Mouse (Mus musculus) R1 (cell line): ENCODE measurements around the gene Ust.

Source experiments
- DNase-seq: peaks from one replicate; pipeline ENCODE4 v3.0.0-alpha.2; 2018; ENCODE audit warnings: low read depth, low spot score

Ust gene

DNA sequence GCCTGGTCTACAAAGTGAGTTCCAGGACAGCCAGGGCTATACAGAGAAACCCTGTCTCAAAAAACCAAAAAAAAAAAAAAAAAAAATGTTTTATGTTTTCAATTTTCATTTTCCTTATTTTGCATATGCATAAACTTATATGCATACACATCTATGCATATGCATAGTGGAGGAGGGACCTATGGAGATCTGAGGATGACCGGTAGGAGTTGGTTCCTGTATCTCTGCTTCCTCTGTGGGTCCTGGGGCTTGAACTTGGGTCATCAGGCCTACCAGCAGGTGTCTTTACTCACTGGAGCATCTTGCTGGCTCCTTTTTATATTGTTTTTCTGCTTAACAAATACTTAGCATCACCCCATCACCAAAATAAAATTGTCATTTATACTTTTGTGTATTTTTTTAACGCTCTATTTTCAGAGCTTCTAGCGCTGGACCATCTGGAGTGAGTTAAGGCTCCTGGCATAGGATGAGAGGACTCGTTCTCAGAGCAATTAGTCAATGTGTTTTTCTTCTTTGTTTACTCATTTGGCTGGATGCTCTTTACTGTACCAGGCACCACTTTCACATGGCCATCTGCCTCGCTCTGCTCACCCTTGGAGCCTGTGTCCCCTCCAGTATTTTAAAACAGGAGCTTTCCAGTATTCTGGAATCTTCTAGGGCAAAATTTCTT, 290.8 kb downstream of the Ust start:
- no peak for DNase-seq

DNA sequence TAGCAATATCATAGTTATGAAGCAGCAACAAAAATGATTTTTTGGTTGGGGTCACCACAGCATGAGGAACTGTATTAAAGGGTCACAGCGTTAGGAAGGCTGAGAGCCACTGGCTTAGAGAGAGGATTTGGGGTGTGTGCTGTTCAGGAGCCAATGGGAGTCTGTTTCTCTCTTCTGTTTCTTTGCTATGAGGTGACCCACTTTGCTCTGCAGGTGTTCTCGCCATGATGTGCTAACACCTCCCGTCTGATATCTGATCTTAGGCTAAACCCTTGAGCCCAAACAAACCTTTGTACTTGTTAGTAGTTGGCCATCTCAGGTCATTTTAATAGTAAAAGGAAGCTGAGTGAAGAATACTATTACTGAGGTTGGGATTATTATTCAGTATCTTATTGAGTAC, 292.0 kb downstream of the Ust start:
- no peak for DNase-seq

DNA sequence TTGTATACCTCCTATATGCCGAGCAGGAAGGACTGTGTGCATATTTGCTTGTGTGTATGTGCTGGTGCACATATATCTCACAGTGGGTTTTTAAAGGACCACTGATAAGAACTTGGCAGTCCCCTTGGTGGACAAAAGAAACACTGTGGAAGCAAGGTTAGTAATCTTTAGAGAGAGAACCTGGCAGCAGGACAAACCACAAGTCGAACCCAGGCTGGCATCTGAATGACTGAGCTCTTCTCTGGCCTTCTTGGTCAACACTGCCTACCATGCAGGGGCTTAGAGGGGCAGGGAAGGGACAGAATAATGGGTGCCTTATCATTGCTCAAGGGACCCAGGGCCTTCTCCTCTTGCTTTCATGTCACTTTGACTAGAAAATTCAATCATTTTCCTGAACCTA, 294.0 kb downstream of the Ust start:
- DNase-seq = no peak

DNA sequence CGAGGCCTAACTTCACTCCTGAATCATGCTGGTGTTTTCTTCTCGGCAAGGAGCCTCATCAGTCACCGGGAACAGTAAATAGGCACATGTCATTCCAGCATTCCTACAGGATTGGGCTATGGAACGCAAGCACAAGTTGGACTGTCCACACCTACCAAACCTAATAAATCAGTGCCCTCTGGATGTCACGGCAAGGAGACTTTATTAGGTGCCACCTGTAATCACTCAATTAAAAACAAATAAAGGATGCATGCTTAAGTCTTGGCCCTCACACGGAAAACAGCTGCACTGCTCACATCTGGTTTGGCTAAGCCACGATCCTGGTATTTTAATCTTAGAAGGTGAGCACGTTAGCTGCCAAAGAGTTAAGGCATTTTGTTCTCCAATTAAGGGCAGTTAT, 294.6 kb downstream of the Ust start:
- DNase-seq = no peak

DNA sequence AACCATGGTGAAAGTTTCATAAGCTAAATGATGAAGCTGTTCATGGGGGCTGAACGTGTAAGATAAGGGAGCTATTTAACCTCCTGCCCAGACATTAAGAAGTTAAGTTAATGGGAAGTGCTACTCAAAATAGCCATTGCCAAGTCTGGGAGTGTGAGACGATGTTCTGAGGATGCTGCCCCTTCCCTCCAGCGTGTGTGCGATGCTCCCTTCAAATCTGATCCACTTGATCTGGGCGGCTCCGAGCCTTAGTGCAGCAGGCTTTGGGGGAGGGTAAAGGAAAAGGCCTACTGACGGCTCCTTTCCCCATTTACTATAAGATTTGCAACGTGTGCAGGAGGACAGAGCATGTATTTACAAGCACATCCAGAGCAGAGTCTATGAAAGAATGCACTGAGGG, 301.7 kb downstream of the Ust start:
- no peak for DNase-seq

DNA sequence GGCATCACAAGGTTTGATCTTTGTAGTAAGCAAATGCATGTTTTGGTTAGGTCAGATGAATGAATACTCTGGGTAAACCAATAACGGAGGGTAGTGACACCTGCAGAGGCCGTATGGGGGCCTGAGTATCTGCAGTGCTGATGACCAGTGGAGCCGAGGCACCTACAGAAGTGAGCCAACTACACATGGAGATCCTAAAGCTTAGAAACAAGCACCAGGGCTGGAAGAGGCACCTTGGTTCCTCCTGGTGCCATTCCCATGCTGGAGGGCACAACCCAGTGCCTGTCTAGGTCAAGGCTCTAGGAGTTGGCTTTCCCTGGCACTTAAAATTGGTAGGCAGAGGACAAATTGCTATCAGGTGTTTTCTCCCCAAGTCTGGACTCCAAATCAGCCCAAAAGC, 303.4 kb downstream of the Ust start:
- DNase-seq = no peak

DNA sequence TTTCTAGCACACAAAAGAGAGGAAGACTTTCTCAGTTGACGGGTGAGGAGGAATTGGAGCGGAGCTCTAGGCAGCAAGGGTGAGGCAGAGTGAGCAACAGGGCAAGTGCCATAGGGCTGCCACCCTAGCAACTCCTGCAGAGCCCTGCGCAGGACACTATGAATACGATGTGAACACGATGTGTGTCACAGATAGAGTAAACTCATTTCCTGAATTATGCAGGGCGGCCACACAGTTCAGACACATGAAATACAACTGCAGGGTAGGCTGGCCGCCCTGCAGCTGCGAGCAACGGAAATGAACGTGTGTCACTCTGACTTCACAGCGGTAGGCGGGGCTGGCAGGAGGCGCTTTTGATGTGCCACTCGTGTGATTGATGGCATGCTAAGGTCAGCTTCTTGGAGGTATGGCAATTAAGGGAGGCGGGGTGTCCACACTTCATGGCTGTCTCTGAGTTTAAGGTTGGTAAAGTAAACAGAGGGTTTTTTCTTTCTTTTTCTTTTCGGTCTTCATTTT, 304.7 kb downstream of the Ust start:
- peak; percentile 15 for DNase-seq

DNA sequence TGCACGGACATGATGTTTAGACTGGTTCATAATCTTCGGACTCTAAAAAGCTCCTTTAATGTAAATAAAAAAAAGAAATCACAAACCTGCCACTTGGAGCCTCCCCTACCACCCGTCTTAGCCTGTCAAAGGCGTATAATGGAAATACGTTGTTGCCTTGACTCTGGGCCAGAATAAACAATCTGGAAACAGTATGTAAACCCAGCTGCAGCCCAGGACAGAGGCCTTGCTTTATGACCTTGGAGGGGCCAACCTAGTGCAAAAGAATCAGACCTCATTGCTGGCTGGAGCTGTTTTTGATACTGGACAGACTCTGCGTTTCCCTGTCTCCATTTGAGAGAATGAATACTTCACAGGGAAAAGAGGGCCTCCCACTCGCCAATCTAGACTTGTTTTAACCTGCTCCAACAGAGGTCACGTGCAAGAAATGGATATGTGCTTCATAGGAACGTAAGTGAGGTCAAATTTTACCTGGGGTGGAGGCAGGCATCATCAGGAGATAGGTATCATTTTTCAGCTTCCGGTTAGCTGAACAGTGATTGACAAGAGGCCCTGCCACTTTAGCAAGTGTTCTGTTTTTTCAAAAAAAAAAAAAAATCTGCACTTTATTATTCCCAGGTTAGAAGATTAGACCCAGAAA, 305.2 kb downstream of the Ust start:
- no peak for DNase-seq

DNA sequence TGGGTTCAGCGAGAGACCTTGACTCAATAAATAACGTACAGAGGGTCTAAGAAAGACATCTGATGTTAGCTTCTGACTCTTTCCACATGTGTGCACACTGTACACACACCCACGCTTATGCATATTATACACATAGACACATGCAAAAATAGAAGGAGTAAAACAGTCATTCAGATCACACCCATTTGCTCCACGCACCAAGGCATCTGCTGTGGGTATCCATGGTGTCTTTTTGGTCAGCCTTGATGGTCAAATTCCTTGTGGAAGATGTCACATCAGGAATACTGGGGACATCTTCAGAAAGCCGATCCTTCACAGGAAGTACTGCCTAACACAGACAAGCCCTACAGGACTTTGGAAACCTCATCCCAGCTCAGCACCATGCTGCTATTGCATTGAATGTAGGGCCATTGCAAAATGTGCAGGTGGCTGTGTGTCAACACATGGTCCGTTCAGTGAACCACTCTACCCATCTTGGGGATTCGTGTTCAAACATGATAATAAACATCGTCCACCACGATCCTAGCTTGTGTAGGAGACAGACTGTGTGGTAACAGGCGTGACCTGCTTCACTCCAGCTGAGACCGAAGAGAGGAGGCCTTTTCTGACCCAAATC, 305.9 kb downstream of the Ust start:
- DNase-seq = no peak

DNA sequence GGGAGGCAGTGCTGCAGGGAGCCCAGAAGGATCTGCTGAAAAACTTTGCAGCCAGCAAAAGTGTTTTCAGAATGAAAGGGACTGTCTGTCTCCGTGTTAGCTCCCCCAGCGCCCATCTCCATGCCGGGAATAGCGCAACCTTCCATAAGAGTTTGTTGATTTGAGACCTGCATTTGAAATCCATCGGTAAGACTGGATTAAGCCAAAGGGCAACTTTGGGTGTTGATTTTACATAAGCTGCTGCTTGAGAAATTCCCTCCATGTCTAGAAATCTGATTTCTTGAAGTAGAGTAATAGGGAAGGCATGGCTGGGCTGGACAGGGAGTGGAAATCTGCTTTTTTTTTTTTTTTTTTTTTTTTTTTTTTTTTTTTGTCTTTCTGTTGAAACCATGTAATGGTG, 306.9 kb downstream of the Ust start:
- DNase-seq = no peak

DNA sequence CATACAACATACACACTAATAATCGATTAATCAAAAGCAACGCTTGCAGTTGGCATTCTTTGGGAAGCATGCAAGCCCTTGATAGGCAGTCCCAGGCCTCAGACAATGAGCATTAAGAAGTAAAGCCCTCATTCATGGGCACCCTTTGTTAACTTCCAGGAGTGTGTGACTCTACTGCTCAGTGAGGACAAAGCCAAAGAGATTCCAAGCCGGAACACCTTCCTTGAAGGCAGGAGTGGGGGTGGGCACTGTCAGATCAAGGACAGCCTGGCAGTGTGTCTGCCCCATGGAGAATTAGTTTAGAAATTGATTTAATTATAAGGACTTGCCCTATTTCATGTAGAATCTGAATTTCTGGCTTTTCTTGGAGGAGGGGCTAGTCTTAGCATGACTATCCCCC, 308.3 kb downstream of the Ust start:
- no peak for DNase-seq

DNA sequence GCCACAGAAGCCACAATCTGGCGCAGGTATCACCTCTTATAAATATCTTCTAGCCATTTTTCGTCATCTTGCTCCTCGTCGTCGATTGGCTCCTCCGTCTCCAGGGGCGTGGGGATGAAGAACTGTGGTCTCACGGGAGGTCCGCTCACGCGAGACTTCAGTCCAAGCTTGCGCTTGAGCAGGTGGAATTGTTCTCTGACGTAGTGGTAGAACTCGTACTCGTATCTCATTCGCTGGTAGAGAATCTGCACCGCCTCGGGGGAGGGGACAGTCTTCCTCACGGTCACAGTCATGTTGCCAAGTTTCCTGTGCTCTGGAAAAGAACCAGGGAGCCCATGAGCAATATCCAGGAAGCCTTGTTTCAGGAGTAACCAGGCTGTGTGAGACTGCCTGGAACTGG, 311.3 kb downstream of the Ust start:
- DNase-seq = peak; percentile 72

DNA sequence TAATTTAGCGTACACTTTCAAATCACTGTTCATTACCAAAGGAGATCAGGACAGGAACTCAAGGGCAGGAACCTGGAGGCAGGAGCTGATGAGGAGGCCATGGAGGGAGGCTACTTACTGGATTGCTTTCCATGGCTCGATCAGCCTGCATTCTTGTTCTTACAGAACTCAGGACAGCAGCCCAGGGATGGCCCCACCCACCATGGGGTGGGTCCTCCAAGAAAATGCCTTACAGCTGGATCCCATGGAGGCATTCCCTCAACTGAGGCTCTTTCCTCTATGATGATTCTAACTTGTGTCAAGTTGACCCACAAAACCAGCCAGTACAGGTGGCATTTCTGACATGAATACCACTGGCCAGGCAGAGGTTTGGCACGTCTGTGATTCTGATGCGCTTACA, 314.9 kb downstream of the Ust start:
- DNase-seq = peak; percentile 68

DNA sequence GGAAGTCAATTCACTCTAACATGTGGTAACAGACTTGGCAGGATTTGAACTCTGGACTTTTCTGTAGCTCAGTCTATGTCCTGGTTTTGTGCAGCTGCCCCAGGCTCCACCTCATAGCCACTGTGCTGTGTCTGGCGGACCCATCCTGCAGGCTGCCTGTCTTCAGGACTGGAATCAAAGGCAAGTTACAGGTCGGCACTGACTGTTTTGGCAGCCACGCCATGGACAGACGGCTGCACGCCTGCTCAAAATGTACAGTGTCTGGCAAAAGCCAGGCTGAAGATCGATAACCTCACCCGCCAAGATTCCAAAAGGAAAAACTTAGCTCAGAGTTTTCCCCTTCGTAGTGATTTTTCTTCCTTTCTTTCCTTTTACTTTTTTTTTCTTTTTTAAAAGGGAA, 318.8 kb downstream of the Ust start:
- no peak for DNase-seq

DNA sequence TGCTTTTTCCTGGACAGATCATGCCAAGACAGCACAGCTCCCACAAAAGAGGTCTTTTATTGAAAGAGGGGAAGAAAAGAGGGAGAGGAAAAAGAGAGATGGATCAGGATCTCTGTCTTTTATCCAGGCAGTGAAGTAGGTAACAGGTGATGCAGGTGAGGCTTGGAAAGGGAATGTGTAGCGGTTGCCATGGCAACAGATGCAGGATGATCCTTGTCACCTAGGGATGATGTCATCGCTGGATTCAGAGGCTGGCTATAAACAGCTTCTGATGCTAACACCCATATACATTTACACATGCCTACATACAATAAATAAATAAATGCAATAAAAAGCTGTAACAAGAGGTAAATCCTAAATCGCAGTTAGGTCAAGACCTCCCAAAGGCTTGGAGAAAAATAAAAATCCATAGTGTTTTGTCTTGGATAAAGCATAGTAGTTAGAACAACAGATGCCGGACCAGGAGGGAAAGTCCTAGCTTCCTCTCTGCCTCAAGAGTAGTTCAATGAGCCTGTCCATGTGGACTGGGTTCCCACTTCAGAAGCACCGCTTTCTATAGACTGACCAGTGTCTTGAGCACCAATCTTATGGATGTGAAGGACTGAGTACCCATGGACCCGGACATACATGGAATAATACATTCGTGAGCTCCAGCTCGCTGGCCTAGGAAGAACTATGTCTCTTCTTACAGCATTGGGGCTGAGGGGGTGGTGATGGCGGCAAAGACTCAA, 319.4 kb downstream of the Ust start:
- peak; percentile 21 for DNase-seq

DNA sequence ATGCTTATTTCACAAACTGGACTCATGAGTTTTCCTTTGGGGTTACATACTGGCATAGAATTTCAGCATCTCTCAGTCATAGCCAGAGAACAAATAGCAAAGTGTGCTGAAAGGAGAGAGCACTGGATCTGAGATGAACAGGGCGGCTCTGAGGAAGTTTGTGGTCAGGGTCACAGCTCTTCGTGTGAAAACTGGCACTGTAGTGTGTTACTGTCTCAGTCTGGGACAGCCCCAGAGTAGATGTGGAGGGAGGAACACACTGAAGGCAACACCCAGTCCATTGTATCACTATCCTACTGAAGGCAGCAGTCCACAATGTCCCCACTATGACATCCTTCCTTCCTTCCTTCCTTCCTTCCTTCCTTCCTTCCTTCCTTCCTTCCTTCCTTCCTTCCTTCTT, 321.0 kb downstream of the Ust start:
- no peak for DNase-seq

DNA sequence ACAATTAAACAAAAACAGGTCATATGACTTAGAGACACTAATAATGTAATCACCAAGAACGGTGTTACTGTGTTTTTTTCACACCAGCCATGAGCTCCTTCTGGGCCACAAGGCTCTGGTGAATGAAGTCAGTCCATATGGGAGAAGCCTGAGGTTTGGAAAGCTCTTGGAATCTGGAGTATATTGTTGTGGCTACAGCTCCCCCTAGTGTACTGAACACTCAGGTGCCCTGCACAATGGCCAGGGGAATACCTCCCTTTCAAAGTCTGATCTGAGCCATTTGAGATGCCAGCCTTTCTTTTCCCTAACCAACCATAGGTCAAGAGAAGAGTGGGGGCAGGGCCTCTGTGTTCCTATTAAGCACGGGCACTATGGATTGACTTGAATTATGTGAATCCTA, 322.3 kb downstream of the Ust start:
- DNase-seq = peak; percentile 80

DNA sequence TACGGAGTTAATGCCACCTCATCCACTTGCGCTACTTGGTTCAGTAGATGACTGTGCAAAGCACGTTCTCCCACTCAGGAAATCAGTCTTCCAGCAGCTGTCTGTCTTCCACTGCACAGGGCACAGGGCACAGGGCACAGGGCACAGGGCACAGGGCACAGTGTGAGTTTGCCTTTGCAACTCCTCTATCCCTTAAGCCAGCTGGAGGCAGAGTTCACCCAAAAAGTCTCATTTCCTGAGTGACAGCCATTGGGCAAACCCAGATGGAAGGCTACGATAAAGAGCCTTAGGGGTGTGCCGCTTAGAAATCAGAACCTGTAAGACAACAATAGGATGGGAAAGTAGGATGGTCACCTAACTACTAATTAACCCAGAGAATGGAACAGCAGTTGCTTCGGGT, 322.9 kb downstream of the Ust start:
- no peak for DNase-seq

DNA sequence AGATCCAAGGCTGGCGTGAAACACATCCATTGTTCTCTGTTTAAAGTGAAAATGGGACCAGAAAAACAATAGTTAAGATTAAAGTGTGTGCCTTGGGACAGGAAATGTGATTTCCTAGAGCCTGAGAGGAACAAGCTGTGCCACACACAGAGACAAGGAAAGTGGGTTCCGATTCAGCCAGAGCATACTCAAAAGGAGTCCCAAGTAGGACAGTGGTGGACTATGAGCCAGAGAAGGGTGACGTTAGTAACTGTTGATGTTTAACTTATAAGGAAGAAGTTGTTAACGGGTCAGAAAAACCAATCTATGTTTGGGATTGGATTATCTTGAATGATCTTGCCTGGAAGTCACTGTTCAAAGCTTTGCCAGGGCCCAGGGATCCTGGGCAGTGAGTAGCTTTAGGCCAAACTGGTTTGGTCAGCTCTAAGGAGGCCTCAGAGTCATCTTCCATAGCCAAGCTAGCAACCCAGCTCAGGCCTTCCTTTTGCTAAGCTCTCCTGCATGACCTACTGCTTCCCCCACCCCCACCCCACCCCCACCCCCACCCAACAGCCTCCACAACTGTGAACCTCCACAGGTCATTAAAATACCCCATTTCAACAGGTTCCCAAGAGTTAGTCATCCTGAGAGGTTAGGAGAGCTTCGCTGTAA, 329.2 kb downstream of the Ust start:
- no peak for DNase-seq

DNA sequence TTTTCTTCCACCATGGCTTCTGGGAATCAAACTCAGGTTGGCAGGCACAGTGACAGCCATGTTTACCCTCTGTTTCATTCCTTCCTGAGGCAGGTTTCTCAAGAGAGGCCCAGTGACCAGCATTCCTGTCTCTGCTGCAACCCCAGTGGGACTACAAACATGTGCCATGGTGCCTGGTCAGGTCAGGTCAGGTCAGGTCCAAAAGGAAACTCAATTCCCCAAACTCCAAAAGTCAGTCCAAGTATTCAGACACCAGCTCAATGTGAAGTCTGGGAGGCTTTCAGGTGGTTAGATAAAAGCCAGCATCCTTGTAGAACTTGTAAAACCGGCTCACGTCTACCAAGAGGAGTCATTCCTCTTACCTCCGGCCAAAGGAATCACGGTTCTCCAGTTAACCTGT, 333.0 kb downstream of the Ust start:
- DNase-seq = no peak

DNA sequence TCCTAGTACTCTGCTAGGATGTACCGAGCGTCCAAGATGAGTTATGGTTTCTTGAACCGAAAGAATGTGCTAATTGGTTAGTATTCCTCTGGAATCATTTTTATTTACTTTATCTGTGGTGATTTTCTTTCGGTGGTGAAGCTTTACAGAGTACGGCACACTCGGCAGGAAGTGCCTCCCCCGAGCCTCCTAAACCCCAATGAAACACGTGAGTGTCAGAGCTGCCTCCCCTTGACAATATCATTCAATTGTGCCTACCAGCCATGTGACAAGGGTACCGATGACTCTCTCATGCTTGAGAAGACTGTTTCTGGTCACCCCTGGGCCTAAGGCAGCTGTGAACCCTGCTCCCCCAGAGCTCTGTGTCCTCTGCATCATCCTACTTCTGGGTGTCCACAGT, 333.9 kb downstream of the Ust start:
- DNase-seq = no peak

DNA sequence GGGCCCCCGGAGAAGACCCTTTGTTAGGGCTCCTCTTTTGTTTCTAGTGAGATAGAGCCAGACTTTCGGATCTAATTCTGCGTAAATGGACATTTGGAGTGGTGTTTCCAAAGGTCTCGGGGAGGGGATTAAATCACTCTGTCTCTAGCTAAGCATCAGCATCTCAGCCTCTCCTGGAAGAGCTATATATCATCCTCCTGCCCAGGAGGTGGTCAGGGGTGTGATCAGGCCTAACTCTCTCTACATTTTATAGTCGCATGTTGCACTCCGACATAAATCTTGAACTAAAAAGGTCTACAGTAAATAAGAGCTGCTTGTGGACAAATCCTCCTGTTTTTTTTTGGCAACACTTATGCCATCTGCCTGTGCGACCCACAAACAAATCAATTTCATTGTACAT, 335.5 kb downstream of the Ust start:
- DNase-seq = no peak
